Mouse (Mus musculus): ENCODE results near the gene Helz.

DNA sequence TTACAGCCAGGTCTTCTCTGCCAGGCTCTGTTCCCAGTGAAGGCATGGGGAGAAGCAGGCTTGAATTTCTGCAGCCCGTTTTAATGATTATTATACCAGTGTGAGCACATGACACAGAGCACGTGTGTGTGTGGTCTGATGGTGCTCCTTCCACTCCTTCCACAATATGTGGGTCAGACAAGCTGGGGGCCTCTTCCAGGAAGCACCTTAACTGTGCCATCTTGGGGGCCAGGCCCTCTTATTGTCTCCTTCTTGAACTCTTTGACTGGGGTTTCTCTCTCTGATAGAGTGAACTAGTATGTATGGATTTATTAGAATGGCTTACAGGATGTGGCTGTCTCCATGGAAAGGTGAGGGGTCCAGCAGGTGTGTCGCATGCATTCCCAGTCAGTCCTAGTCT, 24.8 kb downstream of the Helz start:
- TF ChIP-seq POLR2A (IDR thresholded peaks at IDR 0.05; ENCODE audit: borderline replicate concordance, insufficient read depth, low read length) (no peak), CTCF (IDR thresholded peaks at IDR 0.05; ENCODE audit: borderline replicate concordance, insufficient read depth, low read depth, low read length) (no peak)

Data from cerebellum, adult 2 months (tissue).